Mouse (Mus musculus) lung, postnatal 14 days (tissue): ENCODE measurements around the gene Uhrf1bp1l.
"Not testable (repeated sequence)": the region's sequence is repeated elsewhere in the genome, so short reads cannot be mapped to it uniquely, and the experiment has no call there.

Experiments used
- DNase-seq: peaks from one replicate; pipeline ENCODE4 v3.0.0; 2021

Gene Uhrf1bp1l

GRCm38 (mm10) chr10:89744871-89745665 lies at the start of gene Uhrf1bp1l:
Gene Uhrf1bp1l, plus strand, starts transcription at chr10:89744991.
- peak; percentile 96 for DNase-seq

- DNase-seq = no peak
Observed at GRCm38 (mm10) chr10:89695194-89695911, 49.4 kb upstream of the Uhrf1bp1l start.

DNA sequence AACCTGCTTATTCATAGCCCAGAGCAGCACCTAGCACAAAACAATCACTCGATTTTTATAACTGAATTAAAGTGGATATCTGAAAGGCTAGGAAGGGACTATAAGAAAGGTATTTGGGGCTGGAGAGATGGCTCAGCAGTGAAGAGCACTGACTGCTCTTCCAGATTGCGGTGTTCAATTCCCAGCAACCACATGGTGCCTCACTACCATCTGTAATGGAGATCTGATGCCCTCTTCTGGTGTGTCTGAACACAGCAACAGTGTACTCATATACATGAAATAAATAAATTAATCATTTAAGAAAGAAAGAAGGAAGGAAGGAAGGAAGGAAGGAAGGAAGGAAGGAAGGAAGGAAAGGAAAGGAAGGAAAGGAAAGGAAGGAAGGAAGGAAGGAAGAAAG lies 48.5 kb upstream of the Uhrf1bp1l start:
- not testable (repeated sequence) for DNase-seq

- no peak for DNase-seq
Observed at GRCm38 (mm10) chr10:89697956-89698355, 46.8 kb upstream of the Uhrf1bp1l start.

DNA sequence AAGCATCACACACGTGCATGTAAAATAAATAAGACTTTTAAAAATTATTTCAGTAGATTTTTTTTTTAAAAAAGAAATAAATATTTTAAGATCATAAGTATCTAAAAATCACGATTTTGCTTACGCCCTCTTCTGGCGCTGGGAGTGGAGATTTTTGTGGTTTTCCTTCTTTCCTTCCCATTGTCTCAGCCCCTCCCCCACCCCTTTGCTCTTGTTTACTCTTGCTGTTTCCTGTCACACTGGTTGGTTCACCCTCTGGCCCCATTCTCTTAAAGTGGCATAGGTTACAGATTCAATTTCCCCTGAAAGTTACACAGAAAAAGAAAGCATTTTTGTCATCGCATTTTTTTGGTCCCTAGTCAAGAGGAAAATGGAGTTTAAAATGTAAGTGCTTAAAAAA lies 41.7 kb upstream of the Uhrf1bp1l start:
- DNase-seq = peak; percentile 27

GRCm38 (mm10) chr10:89707397-89707796 lies 37.4 kb upstream of the Uhrf1bp1l start:
- DNase-seq = no peak

DNA sequence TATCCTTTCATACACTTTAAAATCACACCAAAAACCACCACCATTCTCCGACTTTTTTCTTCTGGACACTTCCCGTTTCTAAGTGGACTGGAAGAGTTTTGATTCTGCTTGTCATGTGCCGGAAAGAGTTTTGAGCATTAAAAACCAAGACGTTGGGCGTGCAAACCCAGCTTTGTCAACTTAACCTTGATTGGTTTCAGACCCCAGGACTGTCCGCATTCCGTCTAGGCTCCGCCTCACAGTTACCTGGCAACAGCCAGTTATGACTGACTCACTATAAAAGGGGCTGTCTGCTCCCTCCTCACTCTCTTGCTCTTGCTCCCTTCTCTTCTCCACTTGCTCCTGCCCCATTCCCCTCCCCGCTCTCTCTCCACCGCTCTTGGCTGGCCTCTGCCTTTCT lies 36.1 kb upstream of the Uhrf1bp1l start:
- DNase-seq = no peak

GRCm38 (mm10) chr10:89714910-89715309 lies 29.9 kb upstream of the Uhrf1bp1l start:
- DNase-seq = no peak

- DNase-seq = no peak
Observed at GRCm38 (mm10) chr10:89720252-89720651, 24.5 kb upstream of the Uhrf1bp1l start.

DNA sequence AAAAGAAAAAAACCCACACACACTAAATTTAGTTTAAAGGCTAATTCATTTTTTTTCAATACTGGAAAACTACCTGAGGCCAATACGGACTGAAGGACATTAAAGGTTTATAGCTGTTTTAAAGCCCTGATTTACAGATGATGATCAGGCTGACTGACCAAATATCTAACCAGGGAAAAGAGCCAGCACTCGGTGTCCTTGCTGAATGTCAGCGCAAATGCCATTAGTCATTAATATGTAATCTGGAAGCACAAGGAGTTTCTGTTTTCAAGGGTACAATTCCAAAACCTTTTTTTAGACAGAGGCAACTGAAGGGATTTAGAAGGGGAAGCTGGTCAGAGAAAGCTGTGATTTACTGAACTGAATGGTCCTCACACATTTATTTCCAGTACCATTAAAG lies 24.0 kb upstream of the Uhrf1bp1l start:
- no peak for DNase-seq

GRCm38 (mm10) chr10:89722247-89723195 lies 22.3 kb upstream of the Uhrf1bp1l start:
- DNase-seq = no peak

DNA sequence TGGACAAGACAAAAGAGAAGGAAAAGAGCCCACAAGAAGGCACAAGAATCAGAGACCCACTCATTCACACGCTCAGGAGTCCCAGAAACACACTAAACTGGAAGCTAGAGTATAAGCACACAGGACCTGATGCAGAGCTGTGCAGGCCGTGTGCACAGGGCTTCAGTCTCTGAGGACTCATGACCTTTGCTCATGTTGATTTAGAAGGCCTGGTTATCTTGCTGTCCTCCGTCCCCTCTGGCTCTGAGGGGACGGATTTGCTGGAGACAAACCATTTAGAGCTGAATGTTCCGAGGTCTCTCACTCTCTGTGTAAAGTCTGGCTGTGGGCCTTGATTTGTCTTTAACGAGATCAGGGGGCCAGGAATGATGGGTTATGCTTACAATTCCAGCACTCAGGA lies 14.4 kb upstream of the Uhrf1bp1l start:
- no peak for DNase-seq

GRCm38 (mm10) chr10:89731341-89731740 lies 13.4 kb upstream of the Uhrf1bp1l start:
- DNase-seq = no peak

GRCm38 (mm10) chr10:89732001-89732794 lies 12.6 kb upstream of the Uhrf1bp1l start, which contains the start of gene Actr6:
Gene Actr6, minus strand, starts transcription at chr10:89732295.
- peak; percentile 95 for DNase-seq

- no peak for DNase-seq
Observed at GRCm38 (mm10) chr10:89737092-89737491, 7.7 kb upstream of the Uhrf1bp1l start.

- no peak for DNase-seq
Observed at GRCm38 (mm10) chr10:89737887-89738286, 6.9 kb upstream of the Uhrf1bp1l start.

- DNase-seq = no peak
Observed at GRCm38 (mm10) chr10:89738395-89738794, 6.4 kb upstream of the Uhrf1bp1l start.

GRCm38 (mm10) chr10:89739703-89740102 lies 5.1 kb upstream of the Uhrf1bp1l start:
- no peak for DNase-seq

DNA sequence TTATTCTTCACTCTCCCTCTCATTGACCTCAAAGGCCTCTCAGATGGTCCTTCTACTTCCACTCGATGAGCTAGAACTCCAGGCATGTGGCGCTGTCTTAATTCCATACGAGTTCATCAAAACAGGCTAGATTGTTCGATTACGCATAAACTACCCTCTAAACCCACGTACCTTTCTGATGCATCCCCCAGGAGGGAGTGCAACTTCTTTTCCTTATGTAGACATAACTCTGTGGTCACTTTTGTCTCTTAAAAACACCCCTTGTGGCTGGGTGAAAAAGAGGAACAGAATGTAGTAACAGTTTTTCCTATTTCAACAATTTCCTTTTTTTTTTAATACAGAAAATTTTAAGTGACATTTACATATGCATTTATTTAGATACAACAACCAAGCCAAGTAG lies 3.8 kb upstream of the Uhrf1bp1l start:
- no peak for DNase-seq

DNA sequence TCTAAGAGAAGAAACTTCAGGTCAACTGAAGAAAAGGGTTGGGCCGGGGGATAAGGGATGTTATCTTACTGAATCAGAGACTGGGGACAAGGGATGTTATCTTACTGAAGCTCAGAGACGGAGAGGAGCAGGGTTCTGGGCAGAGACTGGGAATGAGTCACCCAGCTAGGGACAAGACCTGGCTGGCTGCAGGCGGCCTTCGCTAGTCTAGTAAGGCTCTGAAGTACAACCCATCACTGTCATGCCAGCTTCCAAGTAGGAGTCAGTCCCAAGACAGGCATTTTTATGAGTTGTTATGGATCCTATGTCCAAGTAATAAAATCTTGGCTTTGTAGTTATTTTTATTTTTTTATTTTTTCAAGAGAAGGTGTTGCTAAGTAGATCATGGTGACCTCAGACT lies 1.5 kb upstream of the Uhrf1bp1l start:
- no peak for DNase-seq

GRCm38 (mm10) chr10:89744341-89744740 lies 450 bp upstream of the Uhrf1bp1l start:
- DNase-seq = no peak

GRCm38 (mm10) chr10:89745666-89746020 lies 852 bp downstream of the Uhrf1bp1l start:
- DNase-seq = no peak
